Mouse (Mus musculus) midbrain, embryonic 11.5 days (tissue): ENCODE data around the gene Cfap97d1. TPM values are rescaled to one million over a fixed set of nuclear protein-coding genes. Genes with fewer than 3 reads are reported as not detected.

Source experiments
- ATAC-seq: fragments of 200-750 bp; cut with Nextera tagmentation; 2 replicates; pipeline ENCODE4 v1.8.0; 2017; ENCODE audit warnings: moderate TSS enrichment, moderate library complexity; ENCODE audit not compliant: low FRiP score
- DNase-seq: peaks from one replicate; pipeline ENCODE4 v3.0.0; 2015; ENCODE audit warnings: low spot score; ENCODE audit errors: missing footprints
- H3K27ac ChIP-seq: fragments of 300-500 bp; sonication (generic); 2 replicates; pipeline ENCODE4 v1.5.1; 2014; ENCODE audit warnings: low read depth, low read length
- H3K27me3 ChIP-seq: fragments of 300-500 bp; sonication (generic); 2 replicates; pipeline ENCODE4 v1.6.1; 2014; ENCODE audit warnings: mild to moderate bottlenecking, low read length, moderate library complexity, mixed read lengths; ENCODE audit not compliant: control insufficient read depth, insufficient read depth
- H3K36me3 ChIP-seq: fragments of 300-500 bp; sonication (generic); 2 replicates; pipeline ENCODE4 v1.6.1; 2014; ENCODE audit warnings: mild to moderate bottlenecking, low read length, moderate library complexity, mixed read lengths; ENCODE audit not compliant: control insufficient read depth, insufficient read depth
- H3K4me1 ChIP-seq: fragments of 300-500 bp; sonication (generic); 2 replicates; pipeline ENCODE4 v1.6.1; 2014; ENCODE audit warnings: low read length; ENCODE audit not compliant: control insufficient read depth, insufficient read depth
- H3K4me2 ChIP-seq: fragments of 300-500 bp; sonication (generic); 2 replicates; pipeline ENCODE4 v1.6.1; 2014; ENCODE audit warnings: mild to moderate bottlenecking, moderate library complexity
- H3K4me3 ChIP-seq: fragments of 300-500 bp; sonication (generic); 2 replicates; pipeline ENCODE4 v1.5.1; 2014; ENCODE audit warnings: low read depth, low read length
- H3K9ac ChIP-seq: fragments of 300-500 bp; sonication (generic); 2 replicates; pipeline ENCODE4 v1.6.1; 2014; ENCODE audit warnings: low read length
- H3K9me3 ChIP-seq: fragments of 300-500 bp; sonication (generic); 2 replicates; pipeline ENCODE4 v1.6.1; 2016; ENCODE audit warnings: low read length; ENCODE audit not compliant: control insufficient read depth
- WGBS: fragments of 180-500 bp; shearing (Covaris S2); extraction: QIAGEN DNeasy Blood & Tissue Kit; methylation state at CpG from one replicate; pipeline ENCODE4 v1.1.7; 2014; 5-methylcytosine and 5-hydroxymethylcytosine counted together
- polyA plus RNA-seq: library from polyadenylated mRNA; unstranded; fragments of >200 nt; fragmentation: Nextera tagmentation; extraction: Ambion mirVana; gene quantifications from 2 replicates; pipeline ENCODE4 v1.2.1, GENCODE M21; 2014

Cfap97d1 gene
- not detected in 2 replicates for polyA plus RNA-seq

GRCm38 (mm10) chr11:101984054-101985025 lies at the start of gene Cfap97d1:
Gene Cfap97d1 (plus strand): TSS chr11:101984279.
- no peak within 1 kb of the TSS; the same call in 1 of the 2 replicates for H3K27ac ChIP-seq
- ATAC-seq (peak; percentile 84), DNase-seq (peak; percentile 98)
- peak within 1 kb of the TSS; percentile 54 for H3K4me3 ChIP-seq
- no peaks in the 10 kb centered on the region; the same call in 1 of the 2 replicates for H3K27me3 ChIP-seq
- H3K4me1 ChIP-seq, result peaks cover 7% of the 10 kb centered on the region; the same call in 1 of the 2 replicates
- peak within 1 kb of the TSS; percentile 100 for H3K4me2 ChIP-seq
- H3K9ac ChIP-seq, result peak within 1 kb of the TSS; percentile 73
- 2% methylated on average over 71 of the region's 71 CpGs for WGBS
- H3K36me3 ChIP-seq, result no peaks in the 10 kb centered on the region
- no peaks in the 10 kb centered on the region for H3K9me3 ChIP-seq

GRCm38 (mm10) chr11:101935743-101936142 lies 48.3 kb upstream of the Cfap97d1 start:
- no peak overlapping the region for H3K4me3 ChIP-seq
- DNase-seq, result no peak
- peaks cover 13% of the 10 kb centered on the region; the same call in 1 of the 2 replicates for H3K27me3 ChIP-seq
- no peak for ATAC-seq
- H3K9me3 ChIP-seq, result no peaks in the 10 kb centered on the region
- whole genome bisulfite sequencing, result 85% methylated on average over 3 of the region's 3 CpGs
- H3K27ac ChIP-seq, result no peak overlapping the region
- no peak overlapping the region for H3K9ac ChIP-seq
- no peaks in the 10 kb centered on the region for H3K36me3 ChIP-seq
- H3K4me2 ChIP-seq, result no peak overlapping the region
- H3K4me1 ChIP-seq, result peaks cover 4% of the 10 kb centered on the region

- ATAC-seq, result no peak
- Histone ChIP-seq H3K27me3 (peaks cover 13% of the 10 kb centered on the region; the same call in 1 of the 2 replicates), H3K4me2 (peak overlapping the region; percentile 78; the same call in 1 of the 2 replicates)
These were observed 47.7 kb upstream of the Cfap97d1 start for GRCm38 (mm10) chr11:101936421-101936820.

GRCm38 (mm10) chr11:101937108-101937507 lies 47.0 kb upstream of the Cfap97d1 start:
- Histone ChIP-seq H3K9ac (peak overlapping the region; percentile 68), H3K4me3 (peak overlapping the region; percentile 39), H3K27me3 (peaks cover 13% of the 10 kb centered on the region; the same call in 1 of the 2 replicates), H3K4me1 (peaks cover 4% of the 10 kb centered on the region), H3K36me3 (no peaks in the 10 kb centered on the region), H3K27ac (no peak overlapping the region), H3K9me3 (no peaks in the 10 kb centered on the region), H3K4me2 (peak overlapping the region; percentile 78)
- no peak for ATAC-seq
- under 1% methylated on average over 32 of the region's 32 CpGs for WGBS
- DNase-seq, result peak; percentile 96

More at GRCm38 (mm10) chr11:101936421-101936820, 47.7 kb upstream of the Cfap97d1 start:
- no peaks in the 10 kb centered on the region for H3K9me3 ChIP-seq
- peaks cover 4% of the 10 kb centered on the region for H3K4me1 ChIP-seq
- DNase-seq, result no peak
- no peak overlapping the region for H3K27ac ChIP-seq
- H3K36me3 ChIP-seq, result no peaks in the 10 kb centered on the region
- no peak overlapping the region for H3K9ac ChIP-seq
- 26% methylated on average over 7 of the region's 7 CpGs for WGBS
- H3K4me3 ChIP-seq, result no peak overlapping the region

- no peak for DNase-seq
- H3K4me1 ChIP-seq, result peaks cover 2% of the 10 kb centered on the region; the same call in 1 of the 2 replicates
- H3K9me3 ChIP-seq, result no peaks in the 10 kb centered on the region
- H3K4me3 ChIP-seq, result no peak overlapping the region
- WGBS, result 32% methylated on average over 3 of the region's 3 CpGs
- no peak overlapping the region for H3K4me2 ChIP-seq
- no peak overlapping the region for H3K27ac ChIP-seq
- peaks cover 3% of the 10 kb centered on the region; the same call in 1 of the 2 replicates for H3K27me3 ChIP-seq
- no peak overlapping the region for H3K9ac ChIP-seq
- H3K36me3 ChIP-seq, result no peaks in the 10 kb centered on the region
- ATAC-seq, result no peak
These were observed 41.0 kb upstream of the Cfap97d1 start for GRCm38 (mm10) chr11:101943055-101943454.

GRCm38 (mm10) chr11:101946525-101946924 lies 37.6 kb upstream of the Cfap97d1 start:
- H3K4me3 ChIP-seq, result no peak overlapping the region
- WGBS, result 19% methylated on average over 5 of the region's 5 CpGs
- ATAC-seq (no peak), DNase-seq (no peak)
- H3K9ac ChIP-seq, result no peak overlapping the region
- no peak overlapping the region for H3K27ac ChIP-seq
- H3K36me3 ChIP-seq, result no peaks in the 10 kb centered on the region
- peaks cover 2% of the 10 kb centered on the region; the same call in 1 of the 2 replicates for H3K4me1 ChIP-seq
- H3K27me3 ChIP-seq, result no peaks in the 10 kb centered on the region
- no peaks in the 10 kb centered on the region for H3K9me3 ChIP-seq
- no peak overlapping the region for H3K4me2 ChIP-seq

GRCm38 (mm10) chr11:101950021-101950420 lies 34.1 kb upstream of the Cfap97d1 start:
- H3K4me3 ChIP-seq, result no peak overlapping the region
- WGBS, result 91% methylated on average over 5 of the region's 5 CpGs
- H3K27me3 ChIP-seq, result no peaks in the 10 kb centered on the region
- H3K9me3 ChIP-seq, result no peaks in the 10 kb centered on the region
- no peak overlapping the region for H3K27ac ChIP-seq
- H3K9ac ChIP-seq, result no peak overlapping the region
- H3K4me1 ChIP-seq, result peaks cover 11% of the 10 kb centered on the region
- H3K4me2 ChIP-seq, result no peak overlapping the region
- DNase-seq, result no peak
- no peak for ATAC-seq
- H3K36me3 ChIP-seq, result no peaks in the 10 kb centered on the region

GRCm38 (mm10) chr11:101952541-101953341 lies 31.3 kb upstream of the Cfap97d1 start:
- Histone ChIP-seq H3K27ac (no peak overlapping the region), H3K9me3 (no peaks in the 10 kb centered on the region), H3K4me3 (no peak overlapping the region), H3K9ac (no peak overlapping the region), H3K36me3 (no peaks in the 10 kb centered on the region), H3K27me3 (no peaks in the 10 kb centered on the region), H3K4me1 (peaks cover 8% of the 10 kb centered on the region), H3K4me2 (peak overlapping the region; percentile 25; the same call in 1 of the 2 replicates)
- 22% methylated on average over 24 of the region's 24 CpGs for WGBS
- no peak for ATAC-seq
- no peak for DNase-seq
